Mouse (Mus musculus): ENCODE data around the gene Mark4. TPM values are rescaled to one million over a fixed set of nuclear protein-coding genes. Genes with fewer than 3 reads are reported as not detected.

The Mark4 gene
- polyA plus RNA-seq, 1 experiment from 2014 or later: 4.5 TPM

DNA sequence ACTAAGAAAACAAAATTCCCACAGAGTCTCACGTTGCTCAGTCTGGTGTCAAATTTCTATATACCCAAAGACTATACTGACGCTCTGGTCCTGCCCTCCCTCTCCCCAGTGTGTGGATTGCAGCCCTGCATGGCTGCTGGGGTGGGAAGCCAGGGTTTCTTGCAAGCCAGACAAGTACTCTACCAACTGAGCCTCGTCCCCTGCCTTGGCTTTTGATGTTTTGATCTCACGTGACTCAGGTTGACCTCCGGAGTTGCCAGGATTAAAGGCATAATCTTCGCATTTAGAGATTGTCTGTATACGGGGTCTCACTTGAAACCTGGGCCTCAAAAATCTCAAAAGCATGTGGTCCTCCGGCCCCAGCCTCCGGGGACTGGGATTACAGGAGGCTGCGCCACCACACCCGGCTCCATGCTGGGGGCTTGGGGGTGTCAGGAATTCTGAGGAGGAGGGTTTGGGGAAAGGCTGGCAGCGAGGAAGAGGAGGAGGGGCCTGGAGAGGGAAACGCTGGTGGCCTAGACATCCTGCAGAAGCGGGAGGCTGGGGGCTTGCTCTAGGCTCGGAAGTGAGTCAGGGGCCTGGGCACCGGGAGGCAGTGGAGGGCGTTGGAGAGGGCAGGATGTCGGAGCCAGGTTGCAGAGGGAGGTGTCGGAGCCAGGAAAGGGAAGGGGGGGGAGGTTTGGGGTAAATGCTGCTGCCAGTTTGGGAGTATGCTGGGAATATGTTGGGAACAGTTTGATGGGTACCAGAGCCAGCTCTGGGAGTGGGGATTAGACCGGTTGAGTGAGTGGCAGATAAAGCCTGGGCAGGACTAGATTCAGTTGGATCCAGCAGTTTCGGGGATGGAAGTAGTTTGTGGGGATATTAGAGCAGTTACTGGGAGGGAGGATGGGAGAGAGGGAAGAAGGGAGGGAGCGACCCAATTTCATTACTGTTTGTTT lies 6.0 kb upstream of the Mark4 start:
- Histone ChIP-seq H3K4me2 (ENCODE audit: low read depth, low read length) (peak overlapping the region; percentile 35; the same call in 1 of the 2 replicates), H3K9me3 (replicated peaks; ENCODE audit: control insufficient read depth, low read length) (no peaks in the 10 kb centered on the region), H3K27ac (ENCODE audit: low read length) (no peak overlapping the region), H3K4me3 (ENCODE audit: low read length) (0 out of 2 replicates have a peak overlapping the region, but pooled peaks have one; percentile 1), H3K4me1 (ENCODE audit: control insufficient read depth, insufficient read depth, low read length) (peaks cover 5% of the 10 kb centered on the region), H3K36me3 (ENCODE audit: control insufficient read depth, insufficient read depth) (no peaks in the 10 kb centered on the region), H3K27me3 (ENCODE audit: control insufficient read depth, insufficient read depth, low read length) (peaks cover 7% of the 10 kb centered on the region), H3K9ac (ENCODE audit: low read length) (peak overlapping the region; percentile 21; the same call in 1 of the 2 replicates)
- WGBS: 15% methylated on average over 22 of the region's 22 CpGs
- ATAC-seq (replicated peaks; ENCODE audit: extremely low read depth, insufficient read depth, low FRiP score): no peak

DNA sequence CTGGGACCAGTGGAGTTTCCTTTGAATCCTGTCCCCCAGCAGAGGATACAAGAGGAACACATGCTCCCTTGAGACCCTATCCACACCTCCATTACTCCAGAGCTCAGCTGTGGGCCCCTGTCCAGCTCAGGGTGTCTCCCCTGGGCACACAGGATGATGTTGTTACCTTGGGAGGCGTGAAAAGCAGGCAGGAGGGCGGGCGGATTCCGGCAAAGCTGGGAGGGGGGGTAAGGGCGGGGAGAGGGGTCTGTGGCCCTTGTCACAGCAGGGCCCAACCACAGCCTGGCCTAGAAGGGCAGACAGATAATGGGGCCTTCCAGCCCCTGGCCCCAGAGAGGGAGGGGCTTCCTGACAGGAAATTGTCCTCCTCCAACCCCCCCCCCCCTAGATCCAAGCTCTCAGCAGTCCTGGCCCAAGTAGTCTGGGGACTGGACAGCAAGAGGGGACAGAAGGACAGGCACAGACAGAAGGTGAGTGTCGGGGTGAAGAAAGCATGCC lies 4.3 kb upstream of the Mark4 start, which contains the start of gene Exoc3l2:
Gene Exoc3l2 (plus strand): TSS at position 448 of the 498 bp plus-strand sequence.
- H3K4me2 ChIP-seq (ENCODE audit: low read depth, low read length): no peak within 1 kb of the TSS
- 36% methylated on average over 6 of the region's 6 CpGs for WGBS
- no peaks in the 10 kb centered on the region for H3K36me3 ChIP-seq (ENCODE audit: control insufficient read depth, insufficient read depth)
- ATAC-seq (replicated peaks; ENCODE audit: extremely low read depth, insufficient read depth, low FRiP score): no peak
- no peak within 1 kb of the TSS for H3K27ac ChIP-seq (ENCODE audit: low read length)
- H3K9me3 ChIP-seq (replicated peaks; ENCODE audit: control insufficient read depth, low read length): no peaks in the 10 kb centered on the region
- no peak within 1 kb of the TSS for H3K4me3 ChIP-seq (ENCODE audit: low read length)
- no peaks in the 10 kb centered on the region; the same call in 1 of the 2 replicates for H3K27me3 ChIP-seq (ENCODE audit: control insufficient read depth, insufficient read depth, low read length)
- H3K4me1 ChIP-seq (ENCODE audit: control insufficient read depth, insufficient read depth, low read length): peaks cover 8% of the 10 kb centered on the region
- H3K9ac ChIP-seq (ENCODE audit: low read length): no peak within 1 kb of the TSS

DNA sequence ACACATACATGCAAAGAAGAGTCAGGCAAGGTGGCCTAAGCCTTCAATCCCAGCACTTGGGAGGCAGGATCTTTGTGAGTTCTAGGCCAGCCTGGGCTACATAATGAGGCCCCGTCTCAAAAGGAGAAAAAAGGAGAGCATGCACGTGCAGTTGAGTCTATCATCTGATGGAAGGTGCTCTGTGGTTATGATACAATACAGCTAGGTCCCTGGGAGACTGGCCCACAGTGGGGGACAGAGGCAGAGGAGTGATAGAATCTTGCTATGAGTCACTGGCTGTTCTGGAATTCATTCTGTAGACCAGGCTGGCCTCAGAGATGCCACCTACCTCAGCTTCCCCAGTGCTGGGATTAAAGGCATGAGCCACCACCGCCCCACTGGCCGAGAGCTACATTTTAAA lies 3.8 kb upstream of the Mark4 start:
- Histone ChIP-seq H3K4me3 (ENCODE audit: low read length) (no peak overlapping the region), H3K9me3 (replicated peaks; ENCODE audit: control insufficient read depth, low read length) (no peaks in the 10 kb centered on the region), H3K36me3 (ENCODE audit: control insufficient read depth, insufficient read depth) (no peaks in the 10 kb centered on the region), H3K9ac (ENCODE audit: low read length) (no peak overlapping the region), H3K4me2 (ENCODE audit: low read depth, low read length) (no peak overlapping the region), H3K27ac (ENCODE audit: low read length) (no peak overlapping the region), H3K4me1 (ENCODE audit: control insufficient read depth, insufficient read depth, low read length) (peaks cover 11% of the 10 kb centered on the region), H3K27me3 (ENCODE audit: control insufficient read depth, insufficient read depth, low read length) (no peaks in the 10 kb centered on the region; the same call in 1 of the 2 replicates)
- WGBS: 63% methylated on average over 4 of the region's 4 CpGs
- no peak for ATAC-seq (replicated peaks; ENCODE audit: extremely low read depth, insufficient read depth, low FRiP score)

DNA sequence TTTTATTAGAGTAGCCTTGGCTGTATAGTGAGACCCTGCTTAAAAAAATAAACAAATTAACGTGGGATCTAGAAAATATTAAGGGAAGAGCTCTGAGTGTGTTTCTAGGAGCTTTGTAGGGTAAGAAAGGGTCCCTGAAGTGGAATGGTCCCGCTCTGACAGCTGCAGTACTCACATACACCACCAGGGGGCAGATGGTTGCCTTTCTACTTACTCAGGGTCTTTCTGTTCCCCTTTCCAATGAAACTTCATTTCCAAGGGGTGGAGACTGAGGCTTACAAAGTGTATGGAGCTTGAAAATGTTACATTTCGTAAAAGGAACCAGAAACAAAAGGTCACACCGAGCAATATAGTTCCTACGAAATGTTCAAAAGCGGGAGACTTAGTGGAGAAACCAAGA lies 2.9 kb upstream of the Mark4 start:
- no peak for ATAC-seq (replicated peaks; ENCODE audit: extremely low read depth, insufficient read depth, low FRiP score)

DNA sequence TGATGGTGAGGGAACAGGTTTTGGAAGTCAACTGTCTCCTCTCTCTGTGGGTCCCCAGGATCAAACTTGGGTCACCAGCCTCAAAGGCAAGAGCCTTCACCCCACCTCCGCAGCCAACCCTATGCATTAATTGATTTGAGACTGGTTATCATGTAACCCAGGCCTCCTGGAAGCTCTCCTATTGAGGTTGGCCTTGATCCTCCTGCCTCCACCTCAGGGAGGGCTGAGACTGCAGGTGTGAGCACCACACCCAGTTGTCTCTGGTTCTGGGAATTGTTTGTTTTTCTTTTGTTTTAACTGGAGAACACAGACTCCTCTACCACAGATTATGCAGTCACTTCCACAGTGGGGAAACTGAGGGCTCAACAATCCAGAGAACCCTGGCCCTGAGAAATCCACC lies 1.9 kb upstream of the Mark4 start:
- Histone ChIP-seq H3K27ac (ENCODE audit: low read length) (no peak overlapping the region), H3K9me3 (replicated peaks; ENCODE audit: control insufficient read depth, low read length) (no peaks in the 10 kb centered on the region), H3K36me3 (ENCODE audit: control insufficient read depth, insufficient read depth) (no peaks in the 10 kb centered on the region), H3K9ac (ENCODE audit: low read length) (no peak overlapping the region), H3K27me3 (ENCODE audit: control insufficient read depth, insufficient read depth, low read length) (no peaks in the 10 kb centered on the region), H3K4me2 (ENCODE audit: low read depth, low read length) (no peak overlapping the region), H3K4me3 (ENCODE audit: low read length) (no peak overlapping the region), H3K4me1 (ENCODE audit: control insufficient read depth, insufficient read depth, low read length) (peaks cover 28% of the 10 kb centered on the region)
- WGBS: 67% methylated on average over 1 of the region's 1 CpGs
- ATAC-seq (replicated peaks; ENCODE audit: extremely low read depth, insufficient read depth, low FRiP score): no peak

More for the DNA sequence above, 2.9 kb upstream of the Mark4 start:
- no peak overlapping the region for H3K9ac ChIP-seq (ENCODE audit: low read length)
- no peak overlapping the region for H3K27ac ChIP-seq (ENCODE audit: low read length)
- no peaks in the 10 kb centered on the region for H3K9me3 ChIP-seq (replicated peaks; ENCODE audit: control insufficient read depth, low read length)
- 8% methylated on average over 6 of the region's 6 CpGs for WGBS
- H3K4me3 ChIP-seq (ENCODE audit: low read length): no peak overlapping the region
- H3K4me2 ChIP-seq (ENCODE audit: low read depth, low read length): peak overlapping the region; percentile 28; the same call in 1 of the 2 replicates
- peaks cover 20% of the 10 kb centered on the region for H3K4me1 ChIP-seq (ENCODE audit: control insufficient read depth, insufficient read depth, low read length)
- no peaks in the 10 kb centered on the region for H3K27me3 ChIP-seq (ENCODE audit: control insufficient read depth, insufficient read depth, low read length)
- H3K36me3 ChIP-seq (ENCODE audit: control insufficient read depth, insufficient read depth): no peaks in the 10 kb centered on the region

DNA sequence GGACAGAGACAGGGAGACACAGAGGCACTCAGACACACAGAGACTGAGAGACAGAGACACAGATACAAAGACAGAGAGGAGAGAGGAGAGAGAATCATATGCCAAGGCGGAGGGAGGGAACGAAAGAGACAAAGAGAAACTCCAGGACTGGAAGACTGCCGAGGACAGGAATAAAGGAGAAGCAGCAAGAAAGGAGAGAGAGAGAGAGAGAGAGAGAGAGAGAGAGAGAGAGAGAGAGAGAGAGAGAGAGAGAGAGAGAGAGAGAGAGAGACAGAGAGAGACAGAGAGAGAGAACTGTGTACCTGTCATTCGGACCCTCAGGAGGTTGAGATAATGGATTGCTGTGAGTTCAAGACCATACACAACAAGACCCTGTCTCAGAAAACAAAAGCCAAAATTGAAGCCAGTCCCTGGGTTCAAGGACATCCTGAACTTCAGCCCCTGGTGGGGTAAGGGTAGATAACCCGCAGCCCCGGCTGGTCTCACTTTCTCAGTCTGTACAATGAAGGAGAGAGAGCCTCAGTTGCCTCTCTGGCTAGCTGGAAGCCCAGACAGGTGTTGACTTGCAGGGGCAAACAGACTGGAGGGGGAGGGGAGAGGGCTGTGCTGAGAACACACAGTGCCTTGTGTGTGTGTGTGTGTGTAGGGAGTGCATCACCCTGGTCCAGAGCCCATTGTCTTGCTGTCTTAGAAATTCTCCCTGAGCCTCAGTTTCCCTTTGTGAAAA lies 686 bp upstream of the Mark4 start:
- Histone ChIP-seq H3K9me3 (replicated peaks; ENCODE audit: control insufficient read depth, low read length) (no peaks in the 10 kb centered on the region), H3K4me3 (ENCODE audit: low read length) (peak overlapping the region; percentile 86), H3K27me3 (ENCODE audit: control insufficient read depth, insufficient read depth, low read length) (no peaks in the 10 kb centered on the region), H3K4me1 (ENCODE audit: control insufficient read depth, insufficient read depth, low read length) (peaks cover 24% of the 10 kb centered on the region), H3K36me3 (ENCODE audit: control insufficient read depth, insufficient read depth) (no peaks in the 10 kb centered on the region), H3K27ac (ENCODE audit: low read length) (peak overlapping the region; percentile 11), H3K9ac (ENCODE audit: low read length) (peak overlapping the region; percentile 90), H3K4me2 (ENCODE audit: low read depth, low read length) (peak overlapping the region; percentile 63)
- 18% methylated on average over 6 of the region's 6 CpGs for WGBS
- ATAC-seq (replicated peaks; ENCODE audit: extremely low read depth, insufficient read depth, low FRiP score): no peak

DNA sequence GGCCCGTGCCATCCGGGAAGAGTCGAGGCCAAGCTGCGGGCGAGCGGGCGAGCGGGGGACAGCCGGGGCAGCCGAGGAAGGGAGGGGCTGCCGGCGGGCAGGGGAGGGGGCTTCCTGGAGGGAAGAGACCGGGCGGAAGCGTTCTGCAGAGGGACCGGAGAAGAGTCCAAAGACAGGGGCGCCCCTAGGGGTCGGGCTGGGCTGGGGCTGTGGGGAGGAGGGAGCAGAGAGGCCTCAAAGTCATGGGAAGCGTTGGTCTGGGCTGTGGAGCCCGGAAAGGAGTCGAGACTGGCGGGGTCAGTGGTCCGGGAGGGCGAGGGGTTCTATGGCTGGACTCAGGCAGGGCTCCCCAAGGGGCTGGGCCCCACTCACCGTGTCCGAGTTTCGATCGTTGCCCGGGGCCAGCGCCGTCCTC lies 542 bp downstream of the Mark4 start:
- no peaks in the 10 kb centered on the region for H3K36me3 ChIP-seq (ENCODE audit: control insufficient read depth, insufficient read depth)
- ATAC-seq (replicated peaks; ENCODE audit: extremely low read depth, insufficient read depth, low FRiP score): peak; percentile 74
- H3K4me1 ChIP-seq (ENCODE audit: control insufficient read depth, insufficient read depth, low read length): peaks cover 24% of the 10 kb centered on the region
- WGBS: under 1% methylated on average over 29 of the region's 31 CpGs
- H3K4me3 ChIP-seq (ENCODE audit: low read length): peak overlapping the region; percentile 86
- H3K9me3 ChIP-seq (replicated peaks; ENCODE audit: control insufficient read depth, low read length): no peaks in the 10 kb centered on the region
- peak overlapping the region; percentile 96 for H3K4me2 ChIP-seq (ENCODE audit: low read depth, low read length)
- H3K27ac ChIP-seq (ENCODE audit: low read length): peak overlapping the region; percentile 81
- no peaks in the 10 kb centered on the region for H3K27me3 ChIP-seq (ENCODE audit: control insufficient read depth, insufficient read depth, low read length)
- H3K9ac ChIP-seq (ENCODE audit: low read length): peak overlapping the region; percentile 90

DNA sequence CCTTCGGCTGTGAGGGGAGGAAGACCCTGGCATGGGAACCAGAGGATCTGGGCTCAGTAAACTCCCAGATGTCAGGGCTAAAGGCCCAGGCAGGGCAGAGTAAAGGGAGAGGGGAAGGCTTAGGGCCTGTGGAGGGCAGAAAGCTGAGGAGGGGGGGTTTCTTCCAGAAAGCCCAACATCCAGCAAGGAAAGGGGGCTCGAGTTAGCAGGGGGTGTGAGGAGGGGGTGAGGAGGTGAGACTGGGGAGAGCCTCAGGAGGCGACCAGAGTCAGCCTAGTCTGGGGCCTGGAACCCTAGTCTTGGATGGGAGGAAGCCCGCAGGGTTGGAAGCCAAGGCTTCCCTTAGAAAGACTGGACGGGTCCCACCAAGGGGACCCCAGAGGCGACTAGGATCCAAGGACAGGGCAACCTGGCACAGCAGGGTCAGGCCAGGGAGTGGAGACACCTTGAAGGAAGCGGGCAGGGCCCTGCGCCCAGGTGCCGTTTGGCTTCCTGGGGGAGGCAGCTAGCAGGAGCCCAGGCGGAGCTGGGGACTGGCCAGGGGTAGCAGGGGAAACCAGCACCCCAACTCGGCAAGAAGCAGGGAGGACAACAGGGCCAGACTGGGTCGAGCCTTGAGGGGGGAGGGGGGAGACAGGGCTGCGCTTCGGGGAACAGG lies 1.1 kb downstream of the Mark4 start:
- H3K9ac ChIP-seq (ENCODE audit: low read length): peak overlapping the region; percentile 90
- no peaks in the 10 kb centered on the region for H3K9me3 ChIP-seq (replicated peaks; ENCODE audit: control insufficient read depth, low read length)
- peak overlapping the region; percentile 81 for H3K27ac ChIP-seq (ENCODE audit: low read length)
- no peaks in the 10 kb centered on the region for H3K36me3 ChIP-seq (ENCODE audit: control insufficient read depth, insufficient read depth)
- H3K4me3 ChIP-seq (ENCODE audit: low read length): peak overlapping the region; percentile 86
- H3K27me3 ChIP-seq (ENCODE audit: control insufficient read depth, insufficient read depth, low read length): no peaks in the 10 kb centered on the region
- H3K4me2 ChIP-seq (ENCODE audit: low read depth, low read length): peak overlapping the region; percentile 96
- ATAC-seq (replicated peaks; ENCODE audit: extremely low read depth, insufficient read depth, low FRiP score): no peak
- peaks cover 24% of the 10 kb centered on the region for H3K4me1 ChIP-seq (ENCODE audit: control insufficient read depth, insufficient read depth, low read length)
- 6% methylated on average over 14 of the region's 14 CpGs for WGBS
